Mouse (Mus musculus) c-Kit-positive CD71-positive TER-119-positive erythroid progenitor cells, embryonic 14.5 days (primary cell): ENCODE results near the gene Sdhaf4.
"Not testable (repeated sequence)": the region's sequence is repeated elsewhere in the genome, so short reads cannot be mapped to it uniquely, and the experiment has no call there.

Experiments
- DNase-seq: peaks from one replicate; pipeline ENCODE4 v3.0.0-alpha.2; 2013; ENCODE audit warnings: low spot score

Gene Sdhaf4

DNA sequence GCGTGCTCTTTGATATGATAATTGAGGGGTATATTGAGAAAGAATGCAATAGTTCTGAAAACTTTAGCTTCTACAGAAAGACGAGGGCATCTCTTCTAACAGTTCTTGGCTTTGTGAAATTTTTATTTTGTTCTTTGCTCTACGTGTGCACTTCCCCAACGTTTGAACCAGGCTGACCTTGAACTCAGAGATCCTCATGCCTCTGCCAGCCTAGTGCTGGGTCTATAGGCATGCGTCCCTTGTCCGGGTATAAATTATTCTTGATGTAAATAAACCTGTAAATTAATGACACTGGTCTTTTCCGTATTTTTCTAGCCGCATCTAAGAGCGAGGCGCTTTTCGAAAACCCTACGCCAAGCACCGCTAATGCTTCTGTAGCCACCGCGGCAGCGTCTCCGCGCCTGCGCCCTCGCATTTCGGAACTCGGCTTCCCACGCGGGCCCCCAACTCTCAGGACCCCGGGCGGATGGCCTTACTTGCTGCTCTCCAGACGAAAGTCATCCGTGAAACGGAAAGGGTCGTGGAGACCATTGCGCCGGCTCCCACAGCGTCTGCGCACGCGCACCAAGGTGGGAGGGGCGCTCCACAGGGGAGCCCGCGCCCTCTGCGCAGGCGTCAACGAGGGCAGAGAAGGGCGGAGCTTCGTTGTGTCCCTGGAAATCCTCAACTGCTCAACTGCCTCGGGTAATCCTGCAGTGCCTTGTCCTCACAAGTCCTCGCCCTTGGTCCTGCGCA lies at the start of gene Sdhaf4:
Gene Sdhaf4, minus strand, starts transcription at position 587 of the 735 bp plus-strand sequence.
- DNase-seq = peak; percentile 88

DNA sequence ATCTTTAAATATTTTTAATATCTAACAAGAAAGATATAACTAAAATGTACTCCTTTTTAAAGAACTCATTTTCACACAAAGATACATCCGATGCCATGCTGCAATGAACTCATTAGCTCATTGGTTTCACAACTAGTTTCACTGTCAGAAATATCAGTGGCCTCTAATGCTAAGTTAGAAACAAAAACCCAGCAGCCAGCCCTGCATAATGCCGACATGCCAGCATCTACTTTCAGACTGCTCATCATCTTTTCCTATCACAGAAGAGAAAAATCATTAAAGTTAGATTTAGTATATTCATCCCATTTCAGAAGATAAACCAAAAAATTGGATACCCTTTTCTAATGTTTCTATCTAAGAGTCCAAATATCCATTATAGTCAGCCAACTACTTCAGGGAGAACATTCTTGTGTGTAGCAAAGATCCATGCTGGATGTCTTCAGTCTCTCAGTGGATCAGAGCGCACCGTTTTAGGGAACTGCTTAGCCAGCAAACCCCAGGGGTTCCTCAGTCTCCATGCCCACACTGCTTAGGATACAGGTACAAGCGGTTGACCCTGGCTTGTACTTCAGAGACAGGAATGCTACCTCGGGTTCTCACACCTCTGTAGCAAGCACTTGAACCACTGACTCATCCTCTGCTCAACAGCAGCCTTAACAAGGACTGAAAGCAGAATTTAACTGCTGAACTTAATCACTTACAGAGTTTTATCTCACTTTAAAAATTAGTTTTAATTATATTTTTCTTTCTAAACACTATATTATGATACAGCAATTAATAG lies 41.5 kb upstream of the Sdhaf4 start:
- DNase-seq = no peak

DNA sequence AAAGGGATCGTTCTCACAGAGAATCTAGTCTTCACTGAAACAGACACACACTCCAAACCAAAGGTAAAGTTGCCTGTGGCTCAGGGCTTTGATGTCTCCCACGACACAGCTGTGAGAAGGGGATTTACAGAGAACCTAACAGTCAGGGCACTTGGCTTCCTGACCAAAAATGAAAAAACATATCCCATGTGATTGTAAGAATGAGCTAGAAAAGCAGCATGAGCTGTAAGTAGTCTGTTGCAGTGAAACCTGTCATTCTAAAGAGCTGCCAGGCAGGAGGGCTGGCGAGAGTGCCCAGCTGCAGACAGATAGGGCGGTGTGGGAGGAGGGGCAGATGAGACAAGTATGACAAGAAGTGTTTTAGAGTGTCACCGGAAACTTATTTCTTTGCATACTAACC lies 40.2 kb upstream of the Sdhaf4 start:
- DNase-seq = no peak

DNA sequence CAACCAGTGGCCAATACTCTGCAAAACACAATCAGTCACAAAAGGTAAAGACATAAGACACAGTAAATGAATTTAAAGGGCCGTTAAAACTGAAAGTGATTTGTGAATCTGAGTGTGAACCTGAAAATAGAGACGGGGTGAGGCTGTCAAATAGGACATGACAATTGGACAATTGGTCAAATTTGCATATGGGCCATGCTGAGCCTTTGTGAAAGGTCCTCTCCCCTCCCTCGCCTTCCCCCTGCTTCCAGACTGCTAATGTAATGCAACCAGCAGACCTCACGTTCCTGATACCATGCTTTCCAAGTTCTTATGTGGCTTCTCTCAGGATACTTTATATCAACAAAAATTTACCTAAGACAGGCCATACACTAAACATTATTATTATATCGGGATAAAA lies 37.6 kb upstream of the Sdhaf4 start:
- DNase-seq = no peak

DNA sequence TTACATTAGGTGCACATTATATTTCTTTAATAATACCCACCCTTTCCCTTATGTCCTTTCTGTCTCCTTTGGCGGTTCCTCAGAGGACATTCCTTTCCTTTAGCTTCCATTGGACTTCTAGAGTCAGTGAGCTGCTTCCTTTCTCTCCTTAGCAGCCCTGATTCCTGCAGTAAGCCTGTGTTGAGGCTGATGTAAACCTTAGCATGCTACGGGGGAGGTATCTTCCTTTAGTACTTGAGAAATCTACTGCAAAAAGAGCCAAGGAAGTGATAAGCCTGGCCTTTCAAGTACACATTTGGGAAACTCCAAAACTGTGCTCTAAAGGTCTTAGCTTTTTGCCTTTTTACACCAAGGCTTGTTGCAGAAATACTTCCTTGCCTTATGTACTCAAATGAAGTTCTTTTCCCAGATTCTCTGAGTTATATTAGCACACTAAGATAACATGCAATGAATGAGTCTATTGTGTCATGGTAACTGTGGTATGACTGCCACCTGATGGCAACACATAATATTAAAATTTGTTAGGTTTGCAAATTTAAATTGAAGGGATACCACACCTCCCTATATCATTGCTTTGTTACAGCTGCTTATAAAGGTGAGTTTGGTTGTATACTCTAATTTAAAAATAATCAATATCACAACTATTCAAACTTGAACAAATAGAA lies 28.4 kb upstream of the Sdhaf4 start:
- peak; percentile 1 for DNase-seq

DNA sequence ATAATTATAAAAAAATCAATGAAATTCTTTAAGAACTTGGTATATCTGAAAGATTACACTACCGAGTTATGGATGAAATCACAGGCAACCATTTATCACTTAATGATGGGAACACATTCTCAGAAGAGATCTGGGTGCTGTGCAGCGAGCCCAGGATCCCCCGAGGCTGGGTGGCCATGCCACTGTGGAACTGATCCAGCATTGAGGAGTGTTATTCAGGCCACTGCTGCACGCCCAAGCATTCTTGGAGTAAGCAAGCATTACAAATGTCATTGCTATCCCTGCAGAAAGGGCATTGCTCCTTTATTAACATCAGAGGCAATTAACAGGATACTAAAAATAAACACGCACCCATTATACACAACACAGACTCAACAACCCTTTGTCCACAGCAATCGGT lies 5.4 kb upstream of the Sdhaf4 start:
- DNase-seq = no peak

DNA sequence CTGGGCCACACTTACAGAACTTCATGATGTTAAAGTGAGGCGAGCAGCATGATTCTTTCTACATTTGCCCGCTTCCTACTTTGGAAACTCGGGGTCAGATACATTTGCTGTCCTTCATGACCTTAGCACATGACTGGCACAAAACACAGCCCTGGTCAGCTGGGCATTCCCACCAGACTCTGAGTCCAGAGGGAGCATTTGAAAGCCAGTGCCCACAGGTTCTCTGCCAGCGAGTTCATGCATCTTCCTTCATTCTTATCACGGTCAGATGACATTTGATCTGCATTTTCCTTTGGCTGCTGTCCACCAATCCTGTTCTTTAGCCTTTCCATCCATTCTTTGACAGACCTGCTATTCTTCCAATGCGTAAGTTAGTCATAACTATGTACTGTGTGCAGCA lies 4.6 kb upstream of the Sdhaf4 start:
- DNase-seq = no peak

DNA sequence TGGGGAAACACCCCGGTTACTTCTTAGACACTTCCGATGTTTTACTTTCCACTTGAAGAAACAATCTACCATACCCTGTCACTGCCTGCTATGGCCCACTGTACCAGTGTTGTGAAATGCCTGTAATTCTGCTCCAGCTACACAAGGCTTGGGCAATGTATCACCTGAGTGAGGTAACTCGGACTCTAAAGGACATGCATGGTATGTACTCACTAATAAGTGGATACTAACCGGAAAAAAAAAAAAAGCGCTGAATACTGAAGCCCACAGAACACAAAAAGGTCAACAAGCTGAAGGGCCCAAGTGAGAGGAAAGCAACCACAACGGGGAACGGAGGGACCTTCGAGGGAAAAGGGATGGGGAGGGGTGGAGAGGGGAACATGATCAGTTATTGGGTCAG lies 2.2 kb upstream of the Sdhaf4 start:
- no peak for DNase-seq

DNA sequence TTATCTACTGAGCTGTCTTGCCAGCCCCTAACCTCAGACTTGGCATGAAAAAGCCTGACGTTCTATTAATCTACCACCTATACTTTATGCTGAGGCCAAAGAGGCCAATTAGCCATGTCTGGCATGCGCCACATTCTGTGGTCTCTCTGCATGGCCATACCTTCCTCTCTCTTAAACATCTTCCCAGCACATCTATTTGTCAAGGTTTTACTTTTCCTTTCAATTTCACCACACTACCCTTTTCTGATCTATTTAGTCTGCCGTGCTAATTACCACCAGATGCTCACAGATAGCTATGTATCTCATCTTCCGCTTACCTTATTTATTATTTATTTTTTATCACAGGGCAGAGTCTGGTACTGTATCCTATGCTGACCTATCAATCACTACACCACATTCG lies 6.1 kb downstream of the Sdhaf4 start:
- no peak for DNase-seq

DNA sequence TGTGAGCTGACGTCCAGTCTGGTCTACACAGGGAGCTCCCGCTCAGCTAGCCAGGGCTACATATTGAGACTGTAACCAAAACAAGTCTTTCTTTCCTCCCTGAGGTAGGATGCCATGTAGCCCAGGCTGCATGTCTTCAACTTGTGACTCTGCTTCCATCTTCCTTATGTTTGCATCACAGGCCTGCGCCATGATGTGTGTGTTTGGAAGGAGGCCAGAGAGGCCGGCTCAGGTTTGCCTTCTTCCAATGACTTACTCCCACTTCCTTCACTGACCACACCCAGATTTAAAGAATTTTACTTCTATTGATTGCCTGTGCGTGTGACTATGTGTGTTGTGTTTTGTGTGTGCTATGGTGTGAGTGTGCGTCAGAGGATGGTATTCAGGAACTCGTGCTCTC lies 6.6 kb downstream of the Sdhaf4 start:
- no peak for DNase-seq

DNA sequence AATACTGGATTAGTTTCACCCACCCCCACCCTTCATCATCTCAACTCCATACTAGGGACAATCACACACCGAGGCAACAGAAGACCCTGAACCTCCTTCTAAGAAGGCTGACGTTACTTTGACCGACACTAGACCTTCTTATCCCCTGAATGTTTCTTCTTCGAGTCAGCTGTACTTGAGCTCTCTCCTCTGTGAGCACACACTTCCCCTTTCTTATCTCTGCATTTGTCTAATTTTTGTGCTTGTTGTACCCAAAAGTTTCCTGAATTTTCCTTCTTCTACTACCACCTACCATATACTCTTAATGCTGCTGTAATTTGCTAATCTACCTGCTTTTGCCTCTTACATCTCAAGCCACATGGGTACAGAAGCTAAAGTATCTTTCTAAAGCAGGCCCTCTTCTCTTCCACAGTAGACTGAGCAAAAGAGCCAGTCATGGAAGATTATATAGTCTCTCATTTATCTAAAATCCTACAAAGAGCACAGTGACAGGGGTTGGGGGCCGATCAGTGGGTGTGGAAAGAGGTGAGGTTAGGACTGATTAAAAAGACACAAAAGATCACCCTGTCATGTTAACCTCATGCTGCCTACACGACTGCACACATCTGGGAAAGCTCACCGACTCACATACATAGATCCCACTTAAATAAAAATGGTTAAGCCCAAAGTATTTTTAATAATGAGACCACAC lies 7.2 kb downstream of the Sdhaf4 start:
- DNase-seq = no peak

DNA sequence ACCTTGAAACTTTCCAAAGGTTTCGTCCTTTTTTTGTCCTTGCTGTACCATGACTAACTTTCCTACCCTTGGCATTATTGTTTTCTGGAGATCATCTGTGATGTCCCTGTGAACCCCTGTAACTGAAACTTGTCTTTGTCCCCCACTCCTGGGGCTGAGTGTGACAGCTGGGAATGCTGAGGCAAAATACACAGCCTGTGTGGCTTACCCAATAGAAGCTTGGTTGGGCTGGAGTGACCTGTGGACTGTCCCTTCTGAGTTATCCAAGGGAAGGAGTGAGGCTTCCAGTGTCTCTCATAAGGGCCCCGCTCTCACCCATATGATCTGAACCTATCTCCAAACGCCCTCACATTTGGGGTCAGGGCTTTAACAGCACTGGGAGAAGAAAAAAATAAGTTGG lies 8.0 kb downstream of the Sdhaf4 start:
- no peak for DNase-seq

DNA sequence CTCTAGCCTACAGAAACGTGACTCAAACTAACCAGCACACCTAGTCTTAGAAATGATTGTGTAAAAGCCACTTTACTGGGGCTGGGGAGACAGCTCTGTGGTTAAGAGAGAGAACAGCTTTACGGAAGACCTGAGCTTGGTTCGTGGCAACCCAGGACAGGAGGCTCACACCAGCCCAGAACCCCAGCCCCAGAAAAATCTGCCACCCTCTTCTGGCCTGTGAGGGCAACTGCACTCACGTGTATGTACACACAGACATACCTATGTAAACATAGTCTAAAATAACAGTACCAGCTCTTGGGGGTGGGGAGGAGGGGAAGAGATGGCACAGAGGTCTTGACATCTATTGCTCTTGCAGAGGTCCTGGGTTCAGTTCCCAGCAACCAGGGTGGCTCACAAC lies 10.0 kb downstream of the Sdhaf4 start:
- DNase-seq = no peak

DNA sequence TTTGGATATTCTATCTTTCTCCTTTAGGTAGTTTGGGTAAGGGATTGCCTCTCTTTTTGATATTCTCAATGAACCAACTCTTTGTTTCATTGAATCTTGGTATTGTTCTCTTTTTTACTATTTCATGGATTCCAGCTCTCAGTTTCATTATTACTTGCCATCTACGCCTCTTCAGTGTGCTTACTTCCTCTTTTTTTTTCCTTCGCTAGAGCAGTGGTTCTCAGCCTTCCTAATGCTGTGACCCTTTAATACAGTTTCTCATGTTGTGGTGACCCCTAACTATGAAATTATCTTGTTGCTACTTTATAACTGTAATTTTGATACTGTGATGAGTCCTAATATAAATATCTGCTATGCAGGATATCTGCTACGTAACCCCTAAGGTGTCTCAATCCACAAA lies 22.3 kb downstream of the Sdhaf4 start:
- no peak for DNase-seq

DNA sequence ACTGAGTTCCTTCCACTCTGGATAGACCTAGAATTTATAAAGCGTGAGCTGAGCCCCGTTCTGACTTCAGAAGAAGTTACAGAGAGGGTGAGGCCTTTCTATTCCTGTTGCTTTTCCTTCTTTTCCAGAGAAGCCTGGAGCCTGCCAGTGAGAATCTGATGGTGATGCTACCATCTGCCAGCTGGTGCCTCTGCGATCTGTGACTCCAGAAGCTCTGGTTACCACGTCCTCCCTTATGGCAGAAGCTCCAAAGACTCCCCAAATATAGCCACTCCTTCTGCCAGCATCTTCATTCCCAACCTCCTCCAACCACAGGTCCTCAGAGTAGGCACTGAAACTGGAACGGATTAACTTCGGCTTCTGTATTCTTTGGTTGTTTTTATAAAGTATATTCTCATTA lies 27.2 kb downstream of the Sdhaf4 start:
- DNase-seq = no peak

DNA sequence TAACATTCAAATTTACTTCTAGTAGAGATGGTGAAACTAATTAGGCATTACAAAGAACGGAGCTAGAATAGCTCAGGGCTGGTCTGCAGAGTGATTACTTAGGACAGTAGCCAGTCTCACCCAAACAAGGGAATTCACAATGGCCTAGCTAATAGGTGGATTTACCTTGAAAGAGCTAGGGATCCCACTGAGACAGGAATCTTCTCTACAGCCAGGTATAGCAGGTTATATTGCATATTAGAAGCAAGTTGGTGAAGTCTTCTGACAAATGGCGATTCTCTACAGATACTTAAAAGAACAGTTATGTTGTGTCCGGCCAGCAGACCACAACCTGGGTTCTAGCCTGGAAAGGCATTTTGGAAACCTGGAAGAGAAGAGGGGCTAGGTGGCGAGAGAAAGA lies 34.3 kb downstream of the Sdhaf4 start:
- not testable (repeated sequence) for DNase-seq

DNA sequence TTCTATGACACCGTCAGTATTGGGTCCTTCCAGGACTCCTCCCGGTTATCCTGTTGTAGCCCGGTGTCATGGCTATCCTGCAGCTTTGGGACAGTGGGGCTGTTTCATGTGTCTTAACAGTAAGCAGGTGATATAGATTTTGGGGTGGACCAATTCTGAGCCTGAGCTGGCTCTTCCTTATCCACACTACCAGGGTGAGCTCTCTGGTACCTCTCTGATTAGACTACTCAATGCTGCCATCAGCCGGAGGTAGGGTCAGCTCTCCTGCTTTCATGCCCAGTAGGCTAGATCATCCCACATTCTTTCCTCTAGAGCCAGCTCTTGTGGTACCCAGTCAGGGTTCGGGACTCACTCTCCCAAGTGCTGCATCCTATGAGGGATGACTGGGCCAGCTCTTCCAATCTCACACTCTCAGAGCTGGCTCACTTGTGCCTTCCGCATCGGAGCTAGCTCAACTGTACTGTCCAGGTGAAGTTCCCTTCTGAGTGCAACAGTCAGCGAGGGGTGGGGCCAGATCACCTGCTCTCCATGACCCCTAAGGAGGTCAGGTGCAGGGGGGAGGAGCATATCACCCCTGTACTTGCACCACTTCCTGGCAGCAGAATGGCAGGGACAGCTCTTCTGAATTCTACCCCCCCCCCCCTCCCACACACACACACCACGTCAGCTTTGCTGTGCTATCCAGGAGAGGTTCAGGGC lies 37.3 kb downstream of the Sdhaf4 start:
- DNase-seq = no peak

DNA sequence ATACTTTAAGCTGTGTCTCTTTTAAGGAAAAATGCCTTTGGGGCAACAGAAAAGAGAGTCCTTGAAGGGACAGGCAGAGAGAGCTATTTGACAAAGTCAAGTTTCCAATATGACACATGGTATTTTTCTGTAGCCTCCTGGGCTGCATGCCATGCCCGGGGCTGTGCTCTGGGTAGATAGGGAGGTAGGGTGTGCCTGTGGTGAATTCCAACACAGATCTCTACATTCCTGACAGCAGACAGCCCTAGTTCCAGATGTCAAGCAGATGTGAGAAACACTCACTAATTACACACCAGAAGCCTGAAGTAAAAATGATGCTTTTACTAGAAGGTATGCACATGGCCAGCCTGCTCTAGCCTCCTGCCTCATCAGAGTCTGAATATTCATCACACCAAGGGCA lies 39.2 kb downstream of the Sdhaf4 start:
- DNase-seq = peak; percentile 37

DNA sequence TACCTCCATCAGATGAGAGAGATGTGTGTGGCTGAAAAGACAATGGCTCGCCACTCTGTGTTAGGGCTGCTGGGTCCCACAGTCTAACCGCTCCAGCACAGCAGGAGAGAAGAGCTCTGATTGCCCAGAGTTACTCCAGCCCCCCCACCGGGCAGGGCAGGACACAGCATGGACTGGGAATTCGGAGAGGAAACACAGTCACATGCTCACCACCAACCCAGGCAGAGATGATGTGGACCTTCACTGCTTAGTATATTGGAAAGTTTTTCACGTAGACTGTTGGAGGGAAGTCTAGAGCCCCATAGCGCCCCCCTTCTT lies 46.1 kb downstream of the Sdhaf4 start:
- DNase-seq = no peak

DNA sequence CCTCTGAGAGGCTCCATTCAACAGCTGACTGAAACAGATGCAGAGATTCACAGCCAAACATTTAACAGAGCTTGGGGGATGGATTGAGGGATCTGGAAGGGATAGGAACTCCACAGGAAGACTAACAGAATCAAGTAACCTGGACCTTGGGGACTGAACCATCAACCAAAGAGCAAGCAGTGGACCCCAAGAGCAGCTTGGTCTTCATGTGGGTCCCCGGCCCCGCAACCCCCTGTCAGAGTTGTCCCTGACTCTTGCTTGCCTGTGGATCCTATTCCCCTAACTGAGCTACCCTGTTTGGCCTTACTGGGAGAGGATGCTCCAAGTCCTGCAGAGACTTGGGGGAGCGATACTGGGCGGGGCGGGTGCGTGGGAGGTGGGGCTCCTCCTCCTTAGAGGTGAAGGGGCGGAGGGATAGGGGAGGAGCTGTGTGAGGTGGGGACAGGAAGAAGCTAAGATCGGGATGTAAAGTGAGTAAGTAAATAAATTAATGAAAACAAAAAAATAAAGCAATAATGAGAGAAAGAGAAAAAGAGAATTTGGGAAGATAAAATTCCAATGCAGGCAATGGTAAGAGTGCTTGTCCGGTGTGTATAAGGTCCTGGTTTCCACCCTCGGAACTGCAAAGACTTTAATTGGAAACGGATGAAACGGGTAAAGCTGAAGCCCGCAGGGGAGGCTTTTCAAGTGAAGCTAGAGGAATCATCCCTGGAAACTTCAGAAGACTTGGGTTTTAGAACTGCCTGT lies 46.6 kb downstream of the Sdhaf4 start:
- peak; percentile 9 for DNase-seq

DNA sequence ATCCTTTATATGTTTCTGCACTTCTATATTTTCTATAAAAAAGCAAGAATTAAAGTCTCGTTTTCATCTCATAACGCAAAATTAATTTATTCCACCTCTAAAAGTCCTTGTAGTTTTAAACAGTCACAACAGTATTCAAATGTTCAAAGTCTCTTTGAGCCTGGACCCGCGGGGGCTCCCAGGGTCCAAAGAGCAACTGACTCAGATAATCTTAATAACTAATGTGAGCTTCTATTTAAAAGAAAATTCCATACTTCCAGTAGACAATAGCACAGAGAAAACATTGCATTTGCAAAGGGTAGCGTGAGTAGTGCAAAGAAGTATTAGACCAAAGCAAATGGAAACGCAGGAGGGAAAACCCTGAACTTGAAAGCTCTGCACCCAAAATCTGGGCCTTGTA lies 47.4 kb downstream of the Sdhaf4 start:
- no peak for DNase-seq
